Mouse (Mus musculus): ENCODE results near the gene Ppp3ca. TPM values are rescaled to one million over a fixed set of nuclear protein-coding genes. Genes with fewer than 3 reads are reported as not detected.

Ppp3ca gene
- polyA plus RNA-seq, 1 experiment: 25.3 TPM

DNA sequence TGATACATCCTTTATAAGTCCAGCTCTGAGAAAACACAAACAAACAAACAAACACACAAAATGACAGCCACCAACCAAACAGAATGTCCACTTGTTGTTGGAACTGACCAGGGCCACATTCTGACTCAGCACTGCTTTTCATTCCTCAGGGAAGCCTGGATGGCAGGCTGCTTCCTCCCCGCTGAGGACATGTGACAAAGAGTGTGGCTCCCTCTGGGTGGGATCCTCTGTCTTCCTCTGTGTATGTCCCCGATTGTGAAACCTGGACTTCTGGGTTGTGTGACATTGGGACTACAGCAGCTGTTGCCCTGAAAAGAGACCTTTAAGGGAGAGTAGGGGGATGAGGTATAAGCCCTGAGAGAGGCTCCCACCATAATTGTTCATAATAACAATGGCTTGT is 80.0 kb downstream of the Ppp3ca start:
- WGBS: 67% methylated on average over 2 of the region's 2 CpGs
- no peak for TF ChIP-seq POLR2A (IDR thresholded peaks at IDR 0.05; ENCODE audit: low read depth, low read length)
- no peak for TF ChIP-seq CTCF (IDR thresholded peaks at IDR 0.05; ENCODE audit: extremely low read depth, insufficient read length, insufficient replicate concordance, low read depth, low read length)
- H3K27ac ChIP-seq (ENCODE audit: insufficient read depth, low read depth, low read length): no peak overlapping the region

DNA sequence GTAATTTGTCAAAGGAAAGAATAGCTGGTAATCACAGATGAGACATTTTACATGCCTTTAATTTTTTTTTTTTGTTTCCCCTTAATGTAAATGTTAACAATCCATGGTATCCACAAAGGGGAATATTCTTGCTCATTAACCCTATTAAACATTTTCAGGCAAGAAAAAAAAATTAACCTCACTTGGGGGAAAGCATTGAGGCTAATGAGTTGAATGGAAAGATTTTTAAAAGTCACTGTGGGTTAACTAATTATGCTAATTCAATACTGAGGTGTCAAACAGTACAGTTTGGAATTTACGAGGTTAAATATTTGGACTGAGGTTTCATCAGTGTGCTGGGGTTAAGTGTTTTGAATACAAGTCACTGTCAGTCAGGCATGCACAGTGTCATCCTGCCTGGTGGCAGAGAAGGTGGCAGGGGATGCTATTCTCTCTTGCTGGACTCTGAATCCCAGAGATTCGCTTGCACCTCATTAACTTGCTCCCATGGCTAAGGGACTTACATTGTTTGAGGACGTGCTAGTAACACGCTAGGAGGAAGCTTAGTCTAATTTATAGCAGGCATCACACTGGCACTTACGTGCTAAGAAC is 82.3 kb downstream of the Ppp3ca start:
- Histone ChIP-seq H3K27ac (ENCODE audit: insufficient read depth, low read depth, low read length) (no peak overlapping the region), H3K27me3 (ENCODE audit: control insufficient read depth, insufficient read depth, low read length) (no peaks in the 10 kb centered on the region), H3K4me1 (ENCODE audit: control insufficient read depth, insufficient read depth, insufficient read length, low read length) (no peaks in the 10 kb centered on the region), H3K36me3 (ENCODE audit: control insufficient read depth, insufficient read depth, low read length) (no peaks in the 10 kb centered on the region), H3K4me3 (ENCODE audit: low read depth, low read length) (no peak overlapping the region)
- no peak for TF ChIP-seq POLR2A (IDR thresholded peaks at IDR 0.05; ENCODE audit: low read depth, low read length)
- no peak for TF ChIP-seq CTCF (IDR thresholded peaks at IDR 0.05; ENCODE audit: extremely low read depth, insufficient read length, insufficient replicate concordance, low read depth, low read length)
- WGBS: 82% methylated on average over 5 of the region's 5 CpGs

More for the DNA sequence above, 80.0 kb downstream of the Ppp3ca start:
- no peaks in the 10 kb centered on the region for H3K27me3 ChIP-seq (ENCODE audit: control insufficient read depth, insufficient read depth, low read length)
- no peaks in the 10 kb centered on the region for H3K36me3 ChIP-seq (ENCODE audit: control insufficient read depth, insufficient read depth, low read length)
- no peak overlapping the region for H3K4me3 ChIP-seq (ENCODE audit: low read depth, low read length)
- peaks cover 3% of the 10 kb centered on the region; the same call in 1 of the 2 replicates for H3K4me1 ChIP-seq (ENCODE audit: control insufficient read depth, insufficient read depth, insufficient read length, low read length)

DNA sequence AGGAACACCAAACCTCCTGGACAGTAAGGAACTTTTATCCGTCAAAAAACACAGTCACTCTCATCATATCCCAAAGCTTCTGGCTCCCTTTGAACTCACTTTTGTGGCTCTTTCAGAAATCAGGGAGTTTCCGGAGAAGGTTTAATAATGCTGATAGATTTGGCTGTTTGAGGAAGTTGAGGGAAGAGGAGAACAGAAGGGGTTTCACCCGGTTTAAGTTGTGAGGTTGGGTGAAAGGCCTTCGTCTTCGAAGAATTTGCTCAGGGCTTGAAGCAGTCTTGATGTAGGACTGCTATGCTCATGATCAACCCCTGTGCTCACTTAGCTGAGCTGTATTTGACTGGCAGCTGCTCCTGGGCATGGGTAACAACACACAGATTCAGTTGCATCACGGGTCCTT is 86.2 kb downstream of the Ppp3ca start:
- WGBS: 77% methylated on average over 6 of the region's 6 CpGs
- TF ChIP-seq CTCF (IDR thresholded peaks at IDR 0.05; ENCODE audit: extremely low read depth, insufficient read length, insufficient replicate concordance, low read depth, low read length): no peak
- no peak for TF ChIP-seq POLR2A (IDR thresholded peaks at IDR 0.05; ENCODE audit: low read depth, low read length)
- Histone ChIP-seq H3K36me3 (ENCODE audit: control insufficient read depth, insufficient read depth, low read length) (no peaks in the 10 kb centered on the region), H3K4me3 (ENCODE audit: low read depth, low read length) (no peak overlapping the region), H3K4me1 (ENCODE audit: control insufficient read depth, insufficient read depth, insufficient read length, low read length) (no peaks in the 10 kb centered on the region), H3K27ac (ENCODE audit: insufficient read depth, low read depth, low read length) (no peak overlapping the region), H3K27me3 (ENCODE audit: control insufficient read depth, insufficient read depth, low read length) (no peaks in the 10 kb centered on the region)

DNA sequence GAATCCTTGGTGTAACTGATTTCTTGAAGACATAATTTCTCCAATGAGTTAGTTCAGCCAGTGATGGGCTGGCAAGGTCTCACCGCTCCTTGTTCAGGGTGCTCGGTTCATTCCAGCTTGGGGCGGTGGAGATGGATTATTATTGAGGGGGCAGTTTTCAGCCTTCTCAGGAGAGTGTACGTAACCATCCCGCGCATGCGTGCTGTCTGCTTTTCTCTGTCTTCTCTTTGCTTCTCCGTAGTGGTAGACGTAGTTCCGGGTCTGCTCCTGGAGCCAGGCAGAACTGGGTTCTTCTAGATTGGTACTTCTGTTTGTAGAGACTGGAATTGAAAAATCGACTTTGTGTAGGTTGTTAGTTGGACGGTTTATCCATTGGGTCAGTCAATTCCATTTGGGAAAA is 89.5 kb downstream of the Ppp3ca start:
- WGBS: 91% methylated on average over 12 of the region's 12 CpGs
- peaks cover 5% of the 10 kb centered on the region; the same call in 1 of the 2 replicates for H3K4me1 ChIP-seq (ENCODE audit: control insufficient read depth, insufficient read depth, insufficient read length, low read length)
- no peaks in the 10 kb centered on the region for H3K36me3 ChIP-seq (ENCODE audit: control insufficient read depth, insufficient read depth, low read length)
- H3K27me3 ChIP-seq (ENCODE audit: control insufficient read depth, insufficient read depth, low read length): no peaks in the 10 kb centered on the region
- TF ChIP-seq POLR2A (IDR thresholded peaks at IDR 0.05; ENCODE audit: low read depth, low read length) (no peak), CTCF (IDR thresholded peaks at IDR 0.05; ENCODE audit: extremely low read depth, insufficient read length, insufficient replicate concordance, low read depth, low read length) (no peak)
- H3K27ac ChIP-seq (ENCODE audit: insufficient read depth, low read depth, low read length): no peak overlapping the region
- no peak overlapping the region for H3K4me3 ChIP-seq (ENCODE audit: low read depth, low read length)

DNA sequence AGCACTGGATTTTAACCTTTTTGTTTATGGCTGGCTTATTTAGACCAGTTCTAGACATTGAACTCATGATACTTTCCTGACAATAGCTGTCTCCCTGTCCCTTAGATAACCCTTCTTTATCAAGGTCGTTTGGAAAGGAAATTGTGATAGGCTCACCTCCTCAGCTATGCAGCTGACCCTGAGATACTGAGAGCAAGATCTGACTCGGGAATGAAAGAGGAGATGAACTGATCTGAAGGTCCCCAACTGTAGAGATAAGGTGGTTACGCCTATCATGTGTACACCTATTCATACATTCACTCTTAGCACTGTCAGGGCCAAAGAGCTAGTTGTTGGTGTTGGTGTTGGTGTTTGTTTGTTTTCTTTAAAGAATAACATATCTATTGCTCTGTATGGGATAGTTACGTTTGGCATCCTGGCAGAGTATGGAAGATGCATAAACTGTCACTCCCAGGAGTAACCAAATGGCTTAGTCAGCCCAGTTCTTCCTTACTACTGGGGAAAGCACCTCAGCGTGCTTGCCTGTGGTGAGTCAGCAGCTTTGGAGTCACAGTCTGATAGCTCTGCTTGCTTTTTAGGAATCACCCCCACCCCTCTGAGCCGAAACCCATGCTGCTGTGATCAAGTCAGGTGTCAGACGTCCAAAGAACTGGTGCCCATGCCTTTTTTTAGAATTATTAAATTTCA is 91.5 kb downstream of the Ppp3ca start:
- Histone ChIP-seq H3K27ac (ENCODE audit: insufficient read depth, low read depth, low read length) (no peak overlapping the region), H3K4me1 (ENCODE audit: control insufficient read depth, insufficient read depth, insufficient read length, low read length) (peaks cover 5% of the 10 kb centered on the region; the same call in 1 of the 2 replicates), H3K36me3 (ENCODE audit: control insufficient read depth, insufficient read depth, low read length) (no peaks in the 10 kb centered on the region), H3K4me3 (ENCODE audit: low read depth, low read length) (no peak overlapping the region), H3K27me3 (ENCODE audit: control insufficient read depth, insufficient read depth, low read length) (no peaks in the 10 kb centered on the region)
- WGBS: 43% methylated on average over 7 of the region's 7 CpGs
- TF ChIP-seq CTCF (IDR thresholded peaks at IDR 0.05; ENCODE audit: extremely low read depth, insufficient read length, insufficient replicate concordance, low read depth, low read length): no peak
- TF ChIP-seq POLR2A (IDR thresholded peaks at IDR 0.05; ENCODE audit: low read depth, low read length): no peak

DNA sequence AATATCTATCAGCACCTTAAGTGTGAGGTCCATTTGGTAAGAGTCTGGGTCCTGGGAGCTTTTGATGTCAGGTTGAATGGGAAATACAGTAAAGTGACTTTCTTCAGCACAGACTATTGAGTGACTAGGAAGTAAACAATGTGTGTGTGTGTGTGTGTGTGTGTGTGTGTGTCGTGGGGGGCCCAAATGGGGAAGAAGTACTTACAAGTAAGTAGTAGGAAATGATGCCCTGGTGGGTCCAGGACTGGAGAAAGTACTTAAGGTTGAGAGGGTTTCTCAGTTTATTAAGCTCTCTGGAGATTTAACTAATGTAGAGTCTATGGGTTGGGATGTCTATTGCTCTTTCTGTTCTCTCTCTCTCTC is 92.0 kb downstream of the Ppp3ca start:
- no peak for TF ChIP-seq POLR2A (IDR thresholded peaks at IDR 0.05; ENCODE audit: low read depth, low read length)
- no peak for TF ChIP-seq CTCF (IDR thresholded peaks at IDR 0.05; ENCODE audit: extremely low read depth, insufficient read length, insufficient replicate concordance, low read depth, low read length)
- H3K36me3 ChIP-seq (ENCODE audit: control insufficient read depth, insufficient read depth, low read length): no peaks in the 10 kb centered on the region
- WGBS: 63% methylated on average over 1 of the region's 1 CpGs
- peaks cover 5% of the 10 kb centered on the region; the same call in 1 of the 2 replicates for H3K4me1 ChIP-seq (ENCODE audit: control insufficient read depth, insufficient read depth, insufficient read length, low read length)
- no peak overlapping the region for H3K4me3 ChIP-seq (ENCODE audit: low read depth, low read length)
- no peak overlapping the region for H3K27ac ChIP-seq (ENCODE audit: insufficient read depth, low read depth, low read length)
- no peaks in the 10 kb centered on the region for H3K27me3 ChIP-seq (ENCODE audit: control insufficient read depth, insufficient read depth, low read length)

DNA sequence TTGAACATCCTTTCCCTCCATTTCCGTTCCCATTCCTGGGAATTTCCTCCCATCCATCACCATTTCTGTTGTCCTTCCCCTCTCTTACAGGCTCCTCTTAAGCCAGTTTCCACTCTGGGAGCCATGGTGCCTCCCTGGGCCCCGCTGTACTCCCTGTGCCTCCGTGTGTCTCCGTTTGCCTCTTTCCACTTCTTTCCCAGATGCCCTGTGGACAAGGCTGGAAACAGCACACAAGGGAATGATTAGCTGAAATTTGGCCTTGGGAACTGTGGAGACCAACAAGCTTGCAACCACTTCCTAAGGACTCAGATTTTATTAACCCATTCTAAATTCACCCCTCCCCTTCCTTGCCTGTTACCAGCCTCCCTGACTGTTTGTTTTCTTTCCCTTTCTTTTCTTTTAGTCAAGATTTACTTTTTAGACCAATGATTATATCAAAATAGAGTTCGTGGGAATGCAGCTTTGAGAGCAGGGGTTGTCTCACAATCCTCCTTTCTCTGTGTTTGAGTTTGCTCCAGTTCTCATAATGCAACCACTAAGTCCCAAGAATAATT is 93.9 kb downstream of the Ppp3ca start:
- 88% methylated on average over 5 of the region's 5 CpGs for WGBS
- no peak overlapping the region for H3K27ac ChIP-seq (ENCODE audit: insufficient read depth, low read depth, low read length)
- no peaks in the 10 kb centered on the region for H3K36me3 ChIP-seq (ENCODE audit: control insufficient read depth, insufficient read depth, low read length)
- no peak overlapping the region for H3K4me3 ChIP-seq (ENCODE audit: low read depth, low read length)
- no peaks in the 10 kb centered on the region for H3K27me3 ChIP-seq (ENCODE audit: control insufficient read depth, insufficient read depth, low read length)
- peaks cover 7% of the 10 kb centered on the region; the same call in 1 of the 2 replicates for H3K4me1 ChIP-seq (ENCODE audit: control insufficient read depth, insufficient read depth, insufficient read length, low read length)
- TF ChIP-seq CTCF (IDR thresholded peaks at IDR 0.05; ENCODE audit: extremely low read depth, insufficient read length, insufficient replicate concordance, low read depth, low read length): no peak
- TF ChIP-seq POLR2A (IDR thresholded peaks at IDR 0.05; ENCODE audit: low read depth, low read length): no peak

Measured in small intestine, adult 2 months (tissue).